Mouse (Mus musculus): Measurements from ENCODE around the gene Cdcp1.

- TF ChIP-seq CTCF (IDR thresholded peaks at IDR 0.05; ENCODE audit: low read depth, low read length) (no peak), POLR2A (IDR thresholded peaks at IDR 0.05; ENCODE audit: extremely low read depth, insufficient read depth, low read length) (no peak)
Measured at GRCm38 (mm10) chr9:123237739-123238138, 21.9 kb upstream of the Cdcp1 start.

Measured in liver, adult 2 months (tissue).